Mouse (Mus musculus): Measurements from ENCODE around the gene Hist1h4f. TPM values are rescaled to one million over a fixed set of nuclear protein-coding genes. Genes with fewer than 3 reads are reported as not detected.
"Not testable (repeated sequence)": the region's sequence is repeated elsewhere in the genome, so short reads cannot be mapped to it uniquely, and the experiment has no call there.

Hist1h4f gene
- polyA plus RNA-seq, 1 experiment: 0.26 TPM

GRCm38 (mm10) chr13:23533560-23534367, 17.7 kb downstream of the Hist1h4f start, which contains the start of gene Hist1h2af:
Hist1h2af (plus strand) TSS chr13:23533906.
- DNase-seq (ENCODE audit: low spot score): not testable (repeated sequence)

DNA sequence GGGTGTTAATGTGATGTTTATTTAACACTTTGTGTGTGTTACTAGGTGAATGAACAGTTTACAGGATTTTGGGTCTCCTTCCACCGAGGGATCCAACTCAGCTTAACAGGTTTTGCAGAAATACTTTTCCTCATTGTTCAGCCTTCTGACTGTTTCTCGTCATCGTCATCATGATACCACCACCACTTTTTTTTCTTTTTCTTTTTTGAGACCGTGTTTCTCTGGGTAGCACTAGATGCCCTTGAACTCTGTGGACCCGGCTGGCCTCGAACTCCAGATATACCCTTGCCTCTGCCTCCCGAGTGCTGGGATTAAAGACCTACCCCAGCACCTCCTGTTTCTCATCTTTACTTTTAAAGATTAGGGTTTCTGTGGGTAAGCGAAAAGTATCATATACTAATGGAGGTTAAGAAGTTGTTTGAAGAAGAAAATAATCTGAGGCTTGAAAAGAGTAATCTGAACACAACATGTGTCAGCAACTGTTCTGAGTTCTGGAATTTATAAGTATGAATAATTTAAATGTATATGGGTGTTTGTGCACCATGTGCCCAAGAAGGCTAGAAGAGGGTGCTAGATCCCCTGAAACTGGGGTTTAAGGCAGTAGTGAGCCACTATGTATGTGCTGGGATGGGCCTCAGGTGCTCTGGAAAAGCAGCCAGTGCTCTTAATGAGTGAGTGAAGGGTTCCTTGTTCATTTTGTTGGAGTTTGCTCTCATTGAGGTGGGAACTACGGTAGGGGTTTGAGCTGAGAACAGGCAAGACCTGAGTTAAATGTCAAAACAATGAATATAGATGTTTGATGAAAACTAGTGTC, 19.0 kb downstream of the Hist1h4f start:
- DNase-seq (ENCODE audit: low spot score): no peak

DNA sequence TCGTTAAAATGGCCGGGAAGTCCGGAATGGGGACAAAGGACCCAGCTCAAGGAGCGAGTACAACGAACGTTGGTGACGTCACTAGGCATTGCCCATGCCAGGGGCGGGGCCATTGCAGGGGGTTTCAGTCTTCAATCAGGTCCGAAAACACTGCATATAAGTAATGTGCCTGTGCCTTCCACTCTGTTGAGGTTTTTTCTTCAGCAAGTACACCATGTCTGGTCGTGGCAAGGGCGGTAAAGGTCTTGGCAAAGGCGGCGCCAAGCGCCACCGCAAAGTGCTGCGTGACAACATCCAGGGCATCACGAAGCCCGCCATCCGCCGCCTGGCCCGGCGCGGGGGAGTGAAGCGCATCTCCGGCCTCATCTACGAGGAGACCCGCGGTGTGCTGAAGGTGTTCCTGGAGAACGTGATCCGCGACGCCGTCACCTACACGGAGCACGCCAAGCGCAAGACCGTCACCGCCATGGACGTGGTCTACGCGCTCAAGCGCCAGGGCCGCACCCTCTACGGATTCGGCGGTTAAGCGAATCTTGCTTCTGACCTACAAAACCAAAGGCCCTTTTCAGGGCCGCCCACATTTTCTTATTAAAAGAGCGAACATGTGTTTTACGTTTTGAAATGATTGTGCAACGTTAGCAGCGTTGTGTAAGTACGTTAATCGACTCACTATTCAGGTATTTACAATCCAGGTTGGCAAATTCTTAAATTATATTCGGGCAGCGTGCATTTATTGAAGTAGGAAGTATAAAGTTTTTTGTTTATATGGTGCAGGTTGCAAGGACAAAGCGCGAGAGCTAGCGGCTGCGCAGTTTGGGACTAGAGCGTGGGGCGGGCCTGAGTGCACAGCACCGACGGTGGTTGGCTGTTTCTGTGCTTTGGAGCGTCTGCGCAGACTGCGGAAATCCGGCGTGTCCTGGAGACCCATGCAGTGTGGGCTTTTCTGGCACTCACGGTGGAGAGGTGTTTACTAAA, 20.3 kb downstream of the Hist1h4f start, which contains the start of gene Hist1h4h:
TSS of gene Hist1h4h (plus strand) at position 150 of the 975 bp plus-strand sequence.
- peak; percentile 86 for DNase-seq (ENCODE audit: low spot score)

DNA sequence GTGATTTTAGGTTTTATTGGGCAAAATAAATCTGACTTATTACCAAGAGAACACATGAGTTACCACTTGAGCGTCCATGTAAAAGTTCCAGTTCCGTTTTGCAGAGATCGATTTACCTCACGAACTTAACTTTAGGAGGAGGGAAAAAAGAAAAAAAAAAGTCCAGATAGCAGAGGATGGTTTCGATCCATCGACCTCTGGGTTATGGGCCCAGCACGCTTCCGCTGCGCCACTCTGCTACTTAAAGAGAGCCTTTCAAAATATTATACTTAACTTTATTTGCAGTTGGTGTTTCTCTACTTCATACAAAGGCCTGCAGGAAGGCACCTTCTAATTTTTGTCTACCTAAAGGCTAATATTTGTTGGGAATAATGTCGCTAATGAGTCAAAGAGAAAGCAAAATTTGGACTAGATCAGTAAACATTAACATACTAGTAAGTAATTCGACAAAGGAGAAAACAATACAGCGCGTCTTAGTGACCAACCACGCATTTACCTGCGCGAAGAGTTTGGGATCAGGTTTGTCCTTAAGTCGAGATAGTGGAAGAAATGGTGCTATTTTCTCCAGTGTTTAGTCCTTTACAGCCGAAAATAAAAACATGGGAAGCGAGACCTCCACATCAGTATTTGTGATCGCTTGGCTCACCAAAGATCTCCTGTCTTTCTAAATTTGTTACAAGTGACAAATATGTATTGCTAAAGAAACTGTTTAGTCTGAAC, 21.1 kb downstream of the Hist1h4f start:
- peak; percentile 41 for DNase-seq (ENCODE audit: low spot score)

GRCm38 (mm10) chr13:23529480-23530165, 21.8 kb downstream of the Hist1h4f start:
- no peak for DNase-seq (ENCODE audit: low spot score)

- no peak for DNase-seq (ENCODE audit: low spot score)
Measured at GRCm38 (mm10) chr13:23529005-23529404, 22.4 kb downstream of the Hist1h4f start.

DNA sequence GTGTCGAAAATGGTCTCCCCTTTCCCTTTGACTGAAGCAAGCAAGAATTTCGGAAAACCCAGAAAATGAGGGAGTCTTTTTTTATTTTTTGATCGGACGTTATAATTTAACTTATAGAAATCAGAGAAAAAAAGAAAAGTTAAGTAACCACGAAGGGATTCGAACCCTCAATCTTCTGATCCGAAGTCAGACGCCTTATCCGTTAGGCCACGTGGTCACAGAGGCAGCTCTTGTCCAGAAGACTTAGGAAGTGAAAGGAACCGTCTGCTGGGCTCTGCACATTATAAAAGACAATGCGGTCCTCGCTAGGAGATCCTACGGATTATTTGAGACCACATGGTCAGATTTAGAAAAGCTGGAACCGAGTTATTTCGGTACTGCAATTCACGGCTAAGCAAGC, 25.1 kb downstream of the Hist1h4f start:
- peak; percentile 86 for DNase-seq (ENCODE audit: low spot score)

- DNase-seq (ENCODE audit: low spot score): no peak
Measured at GRCm38 (mm10) chr13:23525901-23526300, 25.5 kb downstream of the Hist1h4f start.

DNA sequence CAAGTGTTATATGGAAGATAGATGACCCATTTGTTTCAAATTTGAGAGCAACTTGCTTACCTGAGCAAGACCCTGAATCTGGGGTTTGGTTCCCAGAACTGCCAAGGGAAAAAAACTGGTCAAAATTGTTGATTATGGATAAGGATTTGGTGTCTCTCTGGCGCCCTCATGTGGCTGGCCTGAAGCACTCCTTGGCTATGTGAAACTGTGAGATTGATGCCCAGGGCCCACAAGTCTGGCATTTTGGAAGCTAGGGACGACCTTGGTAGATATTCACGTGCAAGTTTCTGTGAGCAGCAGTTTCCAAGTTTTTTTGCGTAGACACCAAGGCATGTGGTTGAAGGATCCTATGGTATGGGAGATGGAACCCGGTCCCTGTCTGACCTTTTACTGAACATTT, 26.8 kb downstream of the Hist1h4f start:
- peak; percentile 58 for DNase-seq (ENCODE audit: low spot score)

GRCm38 (mm10) chr13:23523976-23524375, 27.5 kb downstream of the Hist1h4f start:
- no peak for DNase-seq (ENCODE audit: low spot score)

- DNase-seq (ENCODE audit: low spot score): peak; percentile 42
Measured at GRCm38 (mm10) chr13:23521703-23522102, 29.7 kb downstream of the Hist1h4f start.

DNA sequence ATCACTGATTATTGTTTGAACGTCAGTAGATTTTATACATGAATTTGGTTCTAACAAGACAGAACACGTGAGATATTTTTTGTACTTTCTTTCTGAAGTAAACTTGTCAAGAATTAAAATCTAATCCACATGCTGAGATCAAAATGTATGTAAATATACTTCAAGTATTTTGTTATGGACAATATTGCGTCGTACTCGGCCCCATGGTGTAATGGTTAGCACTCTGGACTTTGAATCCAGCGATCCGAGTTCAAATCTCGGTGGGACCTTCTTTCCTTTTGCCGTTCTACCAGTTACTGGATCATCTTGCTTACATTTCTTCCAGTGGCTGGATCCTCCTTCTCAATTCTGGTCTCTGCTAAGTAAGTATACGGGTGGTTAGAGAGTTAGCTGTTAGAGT, 32.0 kb downstream of the Hist1h4f start:
- peak; percentile 50 for DNase-seq (ENCODE audit: low spot score)

DNA sequence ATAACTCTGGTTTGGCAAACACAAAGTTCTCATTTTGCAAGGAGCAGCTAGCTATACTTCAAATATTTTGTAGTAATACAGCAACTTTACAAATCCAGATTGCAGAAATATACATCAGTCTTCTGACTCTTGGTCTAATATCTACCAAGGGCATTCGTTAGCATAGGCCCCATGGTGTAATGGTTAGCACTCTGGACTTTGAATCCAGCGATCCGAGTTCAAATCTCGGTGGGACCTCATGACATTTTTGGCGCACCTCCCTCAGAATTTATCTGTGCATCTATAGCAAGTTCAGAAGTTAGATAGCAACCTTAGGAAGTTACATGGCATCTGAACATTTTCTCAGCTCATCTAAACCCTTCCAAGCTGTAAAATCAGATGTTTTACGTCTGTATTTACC, 32.6 kb downstream of the Hist1h4f start:
- peak; percentile 34 for DNase-seq (ENCODE audit: low spot score)

- no peak for DNase-seq (ENCODE audit: low spot score)
Measured at GRCm38 (mm10) chr13:23518295-23518603, 33.2 kb downstream of the Hist1h4f start.

- peak; percentile 79 for DNase-seq (ENCODE audit: low spot score)
Measured at GRCm38 (mm10) chr13:23517603-23518294, 33.7 kb downstream of the Hist1h4f start.

GRCm38 (mm10) chr13:23516822-23517602, 34.4 kb downstream of the Hist1h4f start:
- peak; percentile 58 for DNase-seq (ENCODE audit: low spot score)

DNA sequence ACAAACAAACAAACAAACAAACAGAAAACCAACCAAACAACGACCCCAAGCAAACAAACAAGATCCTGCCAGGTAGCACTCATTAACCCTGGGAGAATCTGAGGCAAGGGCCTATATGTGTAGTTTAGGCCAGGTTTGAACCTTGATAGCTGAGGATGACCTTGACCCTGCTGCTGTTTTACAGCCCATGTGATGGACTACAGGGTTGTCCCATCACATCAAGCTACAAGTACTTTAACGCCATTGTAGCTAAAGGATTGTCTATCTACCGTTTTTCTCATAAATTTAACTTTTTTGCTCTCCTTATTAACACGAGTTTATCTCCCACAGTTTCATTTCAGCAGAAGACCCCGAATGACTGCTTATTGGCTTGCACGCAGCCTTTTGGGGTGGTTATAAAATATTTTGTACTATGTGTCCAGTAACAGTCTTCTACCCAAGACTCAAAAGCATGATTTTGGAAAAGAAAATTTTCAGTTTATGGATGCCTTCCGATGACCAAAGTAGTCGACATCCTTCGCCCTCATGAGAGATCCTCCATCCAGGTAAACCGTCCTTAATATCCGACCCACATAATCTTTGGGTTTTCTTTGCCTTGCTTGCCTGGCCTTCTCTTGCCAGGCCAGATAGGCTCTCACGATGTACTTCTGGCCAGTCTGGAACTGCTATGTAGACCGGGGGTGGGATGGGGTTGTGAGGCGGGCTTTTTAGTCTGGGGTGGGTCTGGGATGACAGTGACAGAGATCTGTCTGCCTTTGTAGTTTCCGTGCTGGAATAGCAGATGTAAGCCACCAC, 35.4 kb downstream of the Hist1h4f start:
- DNase-seq (ENCODE audit: low spot score): no peak

DNA sequence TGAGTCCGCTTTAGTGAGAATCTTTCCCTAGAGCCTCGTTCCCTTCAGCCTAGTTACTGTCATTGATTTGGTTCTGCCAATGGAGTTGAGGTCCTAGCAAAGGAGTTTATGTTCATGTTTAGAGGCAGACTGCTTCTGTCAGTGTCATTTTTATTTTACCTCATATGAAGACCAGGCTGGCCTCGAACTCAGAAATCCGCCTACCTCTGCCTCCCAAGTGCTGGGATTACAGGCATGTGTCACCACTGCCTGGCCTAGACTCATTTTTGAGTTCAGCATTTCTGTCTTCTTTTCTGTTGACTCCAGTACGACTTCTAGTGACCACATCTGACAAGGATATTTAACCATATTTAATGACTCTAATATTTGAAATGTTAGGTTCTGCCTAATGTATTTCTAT, 36.2 kb downstream of the Hist1h4f start:
- no peak for DNase-seq (ENCODE audit: low spot score)

Data from urinary bladder, adult 2 months (tissue).